Mouse (Mus musculus) bone marrow, adult 2 months (tissue): ENCODE results near the gene Hdac10. TPM values are rescaled to one million over a fixed set of nuclear protein-coding genes. Genes with fewer than 3 reads are reported as not detected.
A peak's percentile ranks its signal among the peaks of the same experiment; 100 is the strongest.

Experiments used
- H3K27ac ChIP-seq: fragments of 200-500 bp; 2 replicates; pipeline ENCODE4 v1.5.1; 2012; ENCODE audit warnings: low read depth, mild to moderate bottlenecking, control low read depth, inconsistent platforms, low read length; ENCODE audit not compliant: control insufficient read depth, poor library complexity, insufficient read depth
- H3K4me1 ChIP-seq: fragments of 200-500 bp; 2 replicates; pipeline ENCODE4 v1.6.1; 2011; ENCODE audit warnings: low read length; ENCODE audit not compliant: control insufficient read depth, insufficient read depth
- H3K4me3 ChIP-seq: fragments of 200-500 bp; replicated peaks from 2 replicates; pipeline ENCODE3; 2011; ENCODE audit warnings: mild to moderate bottlenecking, low read depth, low read length, control low read depth; ENCODE audit not compliant: control insufficient read depth
- CTCF ChIP-seq: fragments of 200-500 bp; IDR thresholded peaks from 2 replicates; pipeline ENCODE4 v1.5.1; 2011; ENCODE audit warnings: low read length, control low read depth; ENCODE audit not compliant: control insufficient read depth, insufficient read depth
- POLR2A ChIP-seq: fragments of 200-500 bp; IDR thresholded peaks from 2 replicates; pipeline ENCODE4 v1.6.1; 2011; ENCODE audit warnings: low read depth, mild to moderate bottlenecking, control low read depth, low read length, borderline replicate concordance; ENCODE audit not compliant: control insufficient read depth
- WGBS: fragments of 180-500 bp; shearing (Covaris S2); methylation state at CpG from one replicate; pipeline ENCODE4 v1.1.7; 2018; 5-methylcytosine and 5-hydroxymethylcytosine counted together
- polyA plus RNA-seq: library from polyadenylated mRNA; stranded (reverse); fragments of >200 nt; gene quantifications from 2 replicates; pipeline ENCODE4 v1.2.4, GENCODE M21; 2011; ENCODE audit warnings: low replicate concordance; ENCODE audit not compliant: missing spikeins, insufficient read depth, insufficient read length

Hdac10 gene
- polyA plus RNA-seq, 1 experiment = 24.3 TPM

GRCm38 (mm10) chr15:89084826-89085225 is 43.7 kb downstream of the Hdac10 start:
- H3K4me1 ChIP-seq = no peaks in the 10 kb centered on the region; the same call in 1 of the 2 replicates
- no peak overlapping the region for H3K27ac ChIP-seq
- 88% methylated on average over 2 of the region's 2 CpGs for WGBS
- no peak overlapping the region for H3K4me3 ChIP-seq
- TF ChIP-seq CTCF (no peak), POLR2A (no peak)

DNA sequence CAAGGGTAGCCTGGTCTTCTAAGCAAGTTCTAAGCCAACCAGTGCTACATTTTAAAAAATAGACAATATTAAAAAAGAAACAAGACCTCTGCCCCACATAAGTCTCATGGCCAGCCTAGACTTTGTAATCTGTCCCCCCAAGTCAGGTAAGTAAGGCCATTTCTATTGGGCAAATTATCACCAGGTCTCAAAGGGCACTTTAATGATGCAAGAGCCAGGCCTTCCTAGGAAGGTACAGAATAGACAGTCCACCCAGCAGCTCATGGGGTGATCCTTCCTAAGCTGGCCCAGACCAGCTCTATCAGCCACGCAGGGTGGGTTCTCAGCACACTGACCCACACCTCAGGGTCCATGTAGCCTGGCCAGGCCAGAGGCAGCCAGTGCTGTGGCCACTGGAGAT is 44.6 kb downstream of the Hdac10 start:
- Histone ChIP-seq H3K27ac (no peak overlapping the region), H3K4me1 (no peaks in the 10 kb centered on the region; the same call in 1 of the 2 replicates), H3K4me3 (no peak overlapping the region)
- no peak for TF ChIP-seq CTCF
- no peak for TF ChIP-seq POLR2A
- 97% methylated on average over 1 of the region's 1 CpGs for WGBS

GRCm38 (mm10) chr15:89078208-89078836 is 50.2 kb downstream of the Hdac10 start:
- TF ChIP-seq POLR2A (no peak), CTCF (no peak)
- Histone ChIP-seq H3K4me3 (peak overlapping the region; percentile 69), H3K27ac (peak overlapping the region; percentile 67), H3K4me1 (peaks cover 5% of the 10 kb centered on the region; the same call in 1 of the 2 replicates)
- 4% methylated on average over 9 of the region's 9 CpGs for WGBS

DNA sequence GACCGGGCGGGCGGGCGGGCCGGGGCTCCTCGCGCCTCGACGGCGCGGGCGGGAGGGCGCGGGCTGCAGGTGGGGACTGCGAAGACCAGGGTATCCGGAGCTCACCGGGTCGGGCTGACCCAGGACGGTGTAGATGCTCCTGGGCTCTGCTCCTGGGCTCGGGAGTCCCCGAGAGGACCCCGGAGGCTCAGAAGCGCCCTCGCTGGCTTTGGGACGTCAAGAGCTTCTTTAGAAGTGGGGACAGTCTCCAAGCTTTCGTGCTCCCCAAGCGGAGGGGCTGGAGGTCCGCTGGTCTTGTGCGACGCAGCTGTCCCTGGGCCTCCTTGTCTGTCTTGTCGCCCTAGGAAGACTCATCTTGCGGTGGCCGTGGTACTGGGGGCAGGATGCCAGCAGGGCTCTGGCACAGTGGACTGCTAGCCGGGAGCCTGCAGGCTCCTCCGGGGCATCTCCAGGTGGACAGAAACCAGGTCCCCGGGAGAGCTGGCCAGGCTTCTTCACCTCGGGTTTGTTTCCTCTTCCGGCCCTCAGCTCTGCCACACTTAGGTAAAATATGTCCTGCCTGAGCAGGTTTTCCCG is 52.3 kb downstream of the Hdac10 start:
- WGBS = 1% methylated on average over 39 of the region's 39 CpGs
- Histone ChIP-seq H3K27ac (peak overlapping the region; percentile 81), H3K4me3 (peak overlapping the region; percentile 75), H3K4me1 (peaks cover 5% of the 10 kb centered on the region; the same call in 1 of the 2 replicates)
- TF ChIP-seq POLR2A = no peak
- no peak for TF ChIP-seq CTCF

DNA sequence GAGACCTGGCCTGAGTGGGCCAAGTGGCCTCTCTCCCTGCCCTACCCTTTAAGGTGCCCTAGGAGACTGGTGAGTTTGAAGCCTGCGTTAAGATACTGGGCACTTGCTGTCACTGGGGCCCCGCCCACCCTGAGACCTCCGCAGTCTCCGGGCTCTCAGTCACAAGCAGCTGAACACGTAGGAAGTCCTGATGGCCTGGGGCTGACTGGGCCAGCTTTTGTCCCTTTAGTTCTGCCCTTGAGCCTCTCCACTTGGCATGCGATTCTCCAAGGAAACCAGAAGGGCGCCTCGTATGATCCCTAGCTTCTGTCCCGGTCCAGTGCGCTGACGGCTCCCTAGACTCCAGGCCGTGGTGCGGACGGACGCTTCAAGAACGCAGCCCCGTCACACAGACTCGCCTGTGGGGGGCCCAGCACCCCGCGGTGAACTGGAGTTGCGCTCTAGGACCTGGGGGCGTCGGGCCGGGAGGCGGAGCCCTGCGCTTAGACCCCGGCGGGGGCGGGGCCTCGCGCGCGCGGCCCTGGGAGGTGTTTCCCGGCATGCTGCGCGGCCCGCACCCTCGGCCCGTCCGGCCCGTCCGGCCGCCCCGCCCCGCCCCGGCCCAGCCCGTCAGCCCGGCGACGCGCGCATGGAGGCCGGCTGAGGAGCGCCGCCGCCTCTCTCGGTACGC is 52.9 kb downstream of the Hdac10 start:
- Histone ChIP-seq H3K27ac (peak overlapping the region; percentile 93), H3K4me3 (peak overlapping the region; percentile 91), H3K4me1 (peaks cover 5% of the 10 kb centered on the region; the same call in 1 of the 2 replicates)
- TF ChIP-seq POLR2A (peak; percentile 57; the same call in 1 of the 2 replicates), CTCF (peak; percentile 20; the same call in 1 of the 2 replicates)
- under 1% methylated on average over 59 of the region's 59 CpGs for WGBS

DNA sequence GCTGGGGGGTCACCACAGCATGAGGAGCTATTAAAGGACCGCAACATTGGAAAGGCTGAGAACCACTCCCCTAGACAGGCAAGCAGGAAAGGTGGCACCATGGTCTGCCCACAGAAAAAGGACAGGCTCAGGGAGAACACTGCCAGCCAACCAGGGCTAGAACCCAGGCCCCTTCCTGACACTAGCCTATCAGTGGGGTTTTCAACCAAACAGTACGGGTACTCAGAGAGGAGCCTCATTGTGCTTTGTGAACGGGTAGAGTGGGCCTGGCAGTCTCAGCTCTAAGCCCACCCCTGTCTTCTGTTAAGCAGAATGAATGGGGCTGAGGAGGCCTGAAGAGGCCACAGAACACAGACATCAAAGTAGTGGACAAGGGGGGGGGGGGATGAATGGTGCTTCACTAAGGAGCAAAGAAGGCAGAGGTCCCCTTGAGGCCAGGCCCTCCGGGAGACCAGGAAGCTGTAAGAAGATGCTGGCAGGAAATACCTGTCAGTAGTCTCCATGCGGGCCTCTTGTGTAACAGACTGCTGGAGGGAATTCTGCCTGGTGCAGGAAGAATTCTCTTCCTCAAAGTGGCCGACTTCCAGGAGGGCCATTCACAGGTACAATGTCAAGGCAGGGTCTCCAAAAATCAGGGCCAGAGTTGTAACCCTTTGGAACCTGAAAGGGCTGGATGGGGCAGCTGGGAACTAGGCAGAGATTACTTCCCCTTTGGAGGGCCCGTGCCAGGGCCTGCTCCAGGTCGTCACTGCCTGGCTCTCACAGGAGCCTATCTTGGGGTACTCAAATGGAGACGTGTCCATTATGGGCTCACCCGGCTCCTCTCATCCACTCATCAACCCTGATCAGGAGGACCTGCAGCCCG is 53.7 kb downstream of the Hdac10 start, which contains the start of gene Trabd:
TSS of gene Trabd (plus strand) at position 512 of the 865 bp plus-strand sequence.
- Histone ChIP-seq H3K27ac (peak within 1 kb of the TSS; percentile 93), H3K4me3 (peak within 1 kb of the TSS; percentile 91), H3K4me1 (peaks cover 5% of the 10 kb centered on the region; the same call in 1 of the 2 replicates)
- WGBS = 19% methylated on average over 11 of the region's 11 CpGs
- TF ChIP-seq CTCF (no peak), POLR2A (no peak)

GRCm38 (mm10) chr15:89073993-89074603 is 54.4 kb downstream of the Hdac10 start:
- H3K27ac ChIP-seq = 0 out of 2 replicates have a peak overlapping the region, but pooled peaks have one; percentile 40
- 23% methylated on average over 10 of the region's 10 CpGs for WGBS

More at GRCm38 (mm10) chr15:89073993-89074603, 54.4 kb downstream of the Hdac10 start:
- Histone ChIP-seq H3K4me3 (no peak overlapping the region), H3K4me1 (peaks cover 5% of the 10 kb centered on the region; the same call in 1 of the 2 replicates)
- TF ChIP-seq POLR2A (no peak), CTCF (no peak)

Other genes with a start within 250 kb of the Hdac10 start
- gene Ttll8, start 174.3 kb downstream of the Hdac10 start, polyA plus RNA-seq = not detected in 2 replicates
- gene Mlc1, start 149.7 kb downstream of the Hdac10 start, polyA plus RNA-seq = 0.55 TPM in 1 of 2 replicates, not detected in the other
- gene Mov10l1, start 145.8 kb downstream of the Hdac10 start, polyA plus RNA-seq = not detected in 2 replicates
- 0.45 TPM in 1 of 2 replicates, not detected in the other for gene Panx2, start 69.0 kb downstream of the Hdac10 start, polyA plus RNA-seq
- 26.6 and 34.8 TPM in 2 replicates for gene Trabd, start 53.6 kb downstream of the Hdac10 start, polyA plus RNA-seq
- 7.0 and 17.9 TPM in 2 replicates for gene Selenoo, start 39.6 kb downstream of the Hdac10 start, polyA plus RNA-seq
- 10.0 and 31.9 TPM in 2 replicates for gene Tubgcp6, start 5.6 kb downstream of the Hdac10 start, polyA plus RNA-seq
- 6.1 and 14.6 TPM in 2 replicates for gene Mapk12, start 12.0 kb upstream of the Hdac10 start, polyA plus RNA-seq
- gene Mapk11, start 20.9 kb upstream of the Hdac10 start, polyA plus RNA-seq = 5.7 and 7.6 TPM in 2 replicates
- gene Plxnb2, start 52.1 kb upstream of the Hdac10 start, polyA plus RNA-seq = 11.1 and 30.9 TPM in 2 replicates
- gene Dennd6b, start 67.8 kb upstream of the Hdac10 start, polyA plus RNA-seq = 8.1 and 13.6 TPM in 2 replicates
- 42.6 and 54.0 TPM in 2 replicates for gene Ppp6r2, start 82.9 kb upstream of the Hdac10 start, polyA plus RNA-seq
- gene Sbf1, start 186.6 kb upstream of the Hdac10 start, polyA plus RNA-seq = 54.0 and 160 TPM in 2 replicates
- 2.7 TPM in 1 of 2 replicates, not detected in the other for gene Adm2, start 194.0 kb upstream of the Hdac10 start, polyA plus RNA-seq
- gene Miox, start 205.7 kb upstream of the Hdac10 start, polyA plus RNA-seq = 15.5 TPM in 1 of 2 replicates, not detected in the other
- gene Lmf2, start 227.0 kb upstream of the Hdac10 start, polyA plus RNA-seq = 16.7 and 42.0 TPM in 2 replicates
- gene Ncaph2, start 227.0 kb upstream of the Hdac10 start, polyA plus RNA-seq = 144 and 191 TPM in 2 replicates
- 3.5 and 7.7 TPM in 2 replicates for gene Sco2, start 245.1 kb upstream of the Hdac10 start, polyA plus RNA-seq
- gene Tymp, start 248.3 kb upstream of the Hdac10 start, polyA plus RNA-seq = not detected in 2 replicates